Mouse (Mus musculus) neural tube, embryonic 12.5 days (tissue): ENCODE results near the gene D630039A03Rik. TPM values are rescaled to one million over a fixed set of nuclear protein-coding genes. Genes with fewer than 3 reads are reported as not detected.

Experiments
- ATAC-seq: fragments of 200-750 bp; cut with Nextera tagmentation; 2 replicates; pipeline ENCODE4 v1.8.0; 2017; ENCODE audit warnings: low read depth, mild to moderate bottlenecking, moderate TSS enrichment, moderate library complexity; ENCODE audit not compliant: low FRiP score
- H3K27ac ChIP-seq: fragments of 300-500 bp; sonication (generic); 2 replicates; pipeline ENCODE4 v1.5.1; 2016
- H3K27me3 ChIP-seq: fragments of 300-500 bp; sonication (generic); replicated peaks from 2 replicates; pipeline ENCODE4 v1.6.1; 2016; ENCODE audit warnings: mild to moderate bottlenecking
- H3K36me3 ChIP-seq: fragments of 300-500 bp; sonication (generic); 2 replicates; pipeline ENCODE4 v1.6.1; 2016; ENCODE audit warnings: mild to moderate bottlenecking
- H3K4me1 ChIP-seq: fragments of 300-500 bp; sonication (generic); 2 replicates; pipeline ENCODE4 v1.6.1; 2016
- H3K4me2 ChIP-seq: fragments of 300-500 bp; sonication (generic); replicated peaks from 2 replicates; pipeline ENCODE4 v1.6.1; 2016; ENCODE audit warnings: mild to moderate bottlenecking
- H3K4me3 ChIP-seq: fragments of 300-500 bp; sonication (generic); 2 replicates; pipeline ENCODE4 v1.5.1; 2016
- H3K9ac ChIP-seq: fragments of 300-500 bp; sonication (generic); 2 replicates; pipeline ENCODE4 v1.6.1; 2016; ENCODE audit warnings: mild to moderate bottlenecking
- H3K9me3 ChIP-seq: fragments of 300-500 bp; sonication (generic); 2 replicates; pipeline ENCODE4 v1.6.1; 2016; ENCODE audit warnings: mild to moderate bottlenecking
- WGBS: fragments of 180-500 bp; shearing (Covaris S2); methylation state at CpG from one replicate; pipeline ENCODE4 v1.1.7; 2016; 5-methylcytosine and 5-hydroxymethylcytosine counted together
- polyA plus RNA-seq: library from polyadenylated mRNA; unstranded; fragments of >200 nt; fragmentation: Nextera tagmentation; extraction: Ambion mirVana; gene quantifications from 2 replicates; pipeline ENCODE4 v1.2.1, GENCODE M21; 2016

The D630039A03Rik gene
- polyA plus RNA-seq, 1 experiment from 2014 or later = 0.52 TPM

DNA sequence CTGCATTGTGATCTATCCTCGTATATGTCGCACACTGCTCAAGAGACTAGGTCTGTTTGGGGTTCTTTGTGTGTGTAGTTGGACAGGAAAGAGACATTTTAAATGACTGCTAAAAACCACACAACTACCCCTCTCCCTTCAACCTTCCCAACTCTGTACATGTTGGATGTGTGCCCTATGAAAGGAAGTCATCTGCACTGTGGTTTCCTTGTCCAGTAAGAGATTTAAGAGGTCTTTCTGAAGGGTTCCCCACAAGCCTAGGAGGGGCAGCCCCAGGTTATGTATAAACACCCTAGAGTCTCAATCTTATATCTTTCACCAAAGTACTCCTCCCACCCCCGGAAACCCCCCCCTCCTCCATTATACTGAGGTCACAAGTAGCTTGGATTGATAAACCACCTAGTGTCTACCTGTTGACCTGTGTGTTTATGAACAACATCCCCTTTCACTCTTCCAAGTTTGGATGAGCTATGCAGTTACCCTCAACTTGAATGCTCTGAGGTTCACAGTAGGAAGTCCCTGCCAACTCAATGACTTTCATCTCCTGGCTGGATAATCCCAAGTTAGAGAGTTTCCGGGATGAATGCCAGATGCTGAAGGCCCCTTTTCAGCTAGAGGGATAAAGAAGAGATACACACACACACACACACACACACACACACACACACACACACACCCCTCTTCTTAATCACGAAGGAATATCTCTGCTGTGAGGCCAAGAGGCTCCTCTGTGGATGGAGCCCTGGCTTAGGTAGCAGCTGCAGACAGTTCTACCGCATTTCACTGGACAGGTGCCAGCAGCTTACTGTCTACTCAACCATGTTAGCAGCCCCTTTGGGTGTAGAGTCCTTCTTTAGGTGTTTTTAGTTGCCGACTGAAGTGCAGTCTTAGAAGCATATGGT is 32.3 kb downstream of the D630039A03Rik start:
- 85% methylated on average over 7 of the region's 7 CpGs for WGBS
- no peak for ATAC-seq
- H3K9ac ChIP-seq = no peak overlapping the region
- no peaks in the 10 kb centered on the region for H3K9me3 ChIP-seq
- H3K36me3 ChIP-seq = no peaks in the 10 kb centered on the region
- no peak overlapping the region for H3K4me2 ChIP-seq
- peaks cover 17% of the 10 kb centered on the region for H3K4me1 ChIP-seq
- no peaks in the 10 kb centered on the region for H3K27me3 ChIP-seq
- no peak overlapping the region for H3K4me3 ChIP-seq
- no peak overlapping the region for H3K27ac ChIP-seq

DNA sequence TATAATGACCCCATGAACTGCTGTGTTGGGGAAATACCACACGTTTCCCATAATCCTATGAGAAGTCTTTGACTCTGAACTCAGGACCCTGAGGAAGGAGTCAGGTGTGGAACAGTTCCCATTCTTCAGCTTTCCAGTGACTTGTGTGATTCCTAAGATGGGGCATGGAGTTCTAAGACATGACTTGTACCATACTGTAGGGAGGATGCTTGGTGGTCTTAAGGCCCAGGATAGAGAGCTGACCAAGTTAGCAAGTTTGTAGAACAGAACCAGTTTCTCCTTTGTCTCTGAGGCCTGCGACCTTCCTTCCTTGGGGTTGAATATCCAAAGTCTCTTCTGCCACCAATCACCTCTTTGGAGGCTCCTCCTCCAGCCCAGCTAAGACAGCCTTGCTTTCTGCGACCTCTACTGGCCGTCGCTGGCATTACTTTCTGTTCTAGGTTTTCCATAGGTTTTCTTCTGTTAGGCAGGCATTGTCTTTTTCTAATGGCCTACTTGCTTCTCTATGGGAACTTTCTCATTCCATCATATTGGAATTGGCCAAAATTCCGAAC is 36.2 kb downstream of the D630039A03Rik start:
- H3K4me2 ChIP-seq = no peak overlapping the region
- no peaks in the 10 kb centered on the region for H3K9me3 ChIP-seq
- no peaks in the 10 kb centered on the region for H3K27me3 ChIP-seq
- peak; percentile 58; the same call in 1 of the 2 replicates for ATAC-seq
- H3K4me1 ChIP-seq = peaks cover 4% of the 10 kb centered on the region; the same call in 1 of the 2 replicates
- no peak overlapping the region for H3K9ac ChIP-seq
- 14% methylated on average over 6 of the region's 6 CpGs for WGBS
- H3K4me3 ChIP-seq = no peak overlapping the region
- H3K36me3 ChIP-seq = no peaks in the 10 kb centered on the region
- no peak overlapping the region for H3K27ac ChIP-seq

DNA sequence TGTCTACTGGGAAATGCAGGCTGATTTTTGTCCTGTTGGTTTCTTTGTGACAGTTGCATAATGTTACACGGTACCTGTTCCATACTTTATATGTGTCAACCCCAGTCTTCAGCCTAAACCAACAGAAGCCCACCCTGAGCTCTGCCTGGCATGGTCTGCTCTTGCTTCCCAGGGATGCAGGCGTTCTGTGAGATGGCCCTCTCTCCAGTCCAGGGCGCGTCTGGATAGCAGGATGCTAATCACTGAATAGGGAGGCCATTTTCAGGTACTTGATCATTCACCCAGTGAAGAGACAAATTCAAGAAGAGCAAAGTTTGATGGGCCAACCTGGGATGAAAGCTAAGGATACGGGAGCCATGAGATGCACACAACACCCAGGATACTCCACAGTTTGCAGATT is 37.0 kb downstream of the D630039A03Rik start:
- WGBS = 90% methylated on average over 5 of the region's 5 CpGs
- ATAC-seq = no peak
- H3K27ac ChIP-seq = no peak overlapping the region
- H3K9ac ChIP-seq = no peak overlapping the region
- H3K9me3 ChIP-seq = no peaks in the 10 kb centered on the region
- H3K4me1 ChIP-seq = peaks cover 2% of the 10 kb centered on the region; the same call in 1 of the 2 replicates
- no peaks in the 10 kb centered on the region for H3K36me3 ChIP-seq
- H3K27me3 ChIP-seq = no peaks in the 10 kb centered on the region
- H3K4me3 ChIP-seq = no peak overlapping the region
- no peak overlapping the region for H3K4me2 ChIP-seq

DNA sequence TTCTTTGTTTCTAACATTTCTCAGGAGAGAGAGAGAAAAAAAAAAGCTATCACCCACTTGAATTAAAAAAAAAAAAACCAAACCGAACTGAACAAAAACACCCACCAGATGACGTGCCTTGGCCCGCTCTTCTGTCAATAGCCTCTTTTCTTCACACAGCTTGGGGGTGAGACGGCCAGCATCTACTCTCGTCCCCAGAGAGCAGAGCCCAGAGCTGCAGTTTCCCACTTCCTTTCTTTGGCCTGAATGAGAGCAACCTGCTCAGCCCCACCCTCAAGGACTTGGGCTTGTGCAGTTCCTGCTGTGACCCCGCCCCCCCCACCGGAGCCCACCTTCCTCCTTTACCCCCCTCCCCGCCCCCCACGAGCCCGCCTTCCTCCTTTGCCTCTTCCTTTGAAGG is 48.6 kb downstream of the D630039A03Rik start:
- Histone ChIP-seq H3K27ac (no peak overlapping the region), H3K27me3 (no peaks in the 10 kb centered on the region)
- WGBS = 44% methylated on average over 10 of the region's 10 CpGs

DNA sequence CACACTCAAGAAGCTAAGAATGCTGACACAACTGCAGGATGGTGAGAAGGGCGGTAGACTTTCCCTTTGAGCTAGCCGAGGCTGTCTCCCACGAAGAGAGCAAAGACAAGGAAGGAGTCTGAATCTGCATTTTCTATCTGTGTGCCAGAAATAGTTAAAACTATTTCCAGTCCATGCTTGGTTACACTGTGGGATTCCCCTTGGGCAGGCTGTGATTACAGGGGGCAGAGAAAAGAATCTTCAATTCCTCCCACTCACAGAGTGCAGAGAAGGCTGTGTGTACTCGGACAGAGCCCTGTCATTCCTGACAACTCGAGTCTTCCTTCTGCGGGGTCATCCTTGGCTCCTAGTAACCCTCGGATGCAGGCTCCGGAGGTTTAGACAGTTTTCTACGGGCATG is 49.1 kb downstream of the D630039A03Rik start:
- Histone ChIP-seq H3K4me3 (no peak overlapping the region), H3K9me3 (no peaks in the 10 kb centered on the region), H3K4me2 (0 out of 2 replicates have a peak overlapping the region, but pooled peaks have one; percentile 2), H3K4me1 (peaks cover 9% of the 10 kb centered on the region), H3K36me3 (no peaks in the 10 kb centered on the region), H3K27me3 (no peaks in the 10 kb centered on the region), H3K27ac (no peak overlapping the region), H3K9ac (no peak overlapping the region)
- WGBS = 65% methylated on average over 9 of the region's 9 CpGs
- ATAC-seq = no peak

More for the DNA sequence above, 48.6 kb downstream of the D630039A03Rik start:
- no peak overlapping the region for H3K4me2 ChIP-seq
- ATAC-seq = no peak
- H3K4me3 ChIP-seq = no peak overlapping the region
- no peaks in the 10 kb centered on the region for H3K9me3 ChIP-seq
- no peaks in the 10 kb centered on the region for H3K36me3 ChIP-seq
- no peak overlapping the region for H3K9ac ChIP-seq
- peaks cover 9% of the 10 kb centered on the region for H3K4me1 ChIP-seq

DNA sequence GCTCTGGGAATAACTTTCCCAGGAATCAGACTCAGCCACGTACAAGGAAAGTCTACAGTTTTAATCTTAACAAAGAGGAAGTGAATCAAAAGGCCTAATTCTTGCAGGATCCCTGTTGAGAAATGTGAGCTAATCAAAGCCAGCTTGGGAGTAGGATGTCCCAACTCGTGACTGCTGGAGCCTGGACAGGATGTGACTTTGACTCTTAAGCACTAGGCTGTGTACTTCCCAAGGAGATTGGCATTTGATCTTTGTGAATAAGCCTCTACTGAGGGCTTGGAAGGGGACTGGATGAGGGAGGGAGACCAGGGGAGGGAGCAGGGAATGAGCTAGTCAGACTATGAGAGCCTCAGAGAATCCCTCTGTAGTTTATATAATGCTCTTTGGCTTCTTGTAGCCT is 50.0 kb downstream of the D630039A03Rik start:
- no peak overlapping the region for H3K9ac ChIP-seq
- H3K36me3 ChIP-seq = no peaks in the 10 kb centered on the region
- H3K4me1 ChIP-seq = peaks cover 9% of the 10 kb centered on the region
- ATAC-seq = no peak
- H3K27me3 ChIP-seq = no peaks in the 10 kb centered on the region
- WGBS = 38% methylated on average over 2 of the region's 2 CpGs
- H3K4me2 ChIP-seq = no peak overlapping the region
- H3K9me3 ChIP-seq = no peaks in the 10 kb centered on the region
- H3K27ac ChIP-seq = no peak overlapping the region
- no peak overlapping the region for H3K4me3 ChIP-seq

DNA sequence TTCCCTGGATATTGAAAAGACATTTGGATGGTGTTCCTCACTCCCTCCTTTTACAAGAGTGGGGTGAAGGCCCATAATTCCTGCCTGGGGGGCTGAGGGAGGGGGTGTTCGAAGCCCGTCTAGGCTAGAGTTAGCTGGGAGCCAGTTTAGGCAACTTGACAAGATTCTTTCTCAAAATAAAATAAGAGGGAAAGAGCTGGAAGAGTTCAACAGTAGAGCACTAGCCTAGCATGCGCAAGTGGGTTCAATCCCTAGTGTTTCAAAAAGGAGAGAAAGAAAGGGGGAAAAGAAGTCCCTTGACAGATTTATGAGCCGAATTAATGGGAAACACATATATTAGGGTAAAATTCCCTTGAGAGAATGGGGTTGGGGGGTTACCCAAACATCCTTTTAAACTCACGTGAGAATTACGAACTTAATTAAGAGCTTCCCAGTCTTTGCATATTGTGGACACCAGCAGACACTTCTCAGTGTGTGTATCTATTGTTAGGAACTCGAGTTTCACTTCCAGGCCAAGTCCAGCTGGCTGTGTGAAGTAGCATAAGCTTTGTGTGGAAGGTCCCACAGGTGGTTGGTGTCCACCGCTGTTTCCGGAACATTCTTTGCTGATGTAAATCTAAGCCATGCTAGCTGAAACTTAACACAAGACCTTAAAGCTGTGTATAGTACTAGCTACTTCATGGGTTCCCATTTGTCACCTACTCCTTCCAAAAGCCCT is 53.7 kb downstream of the D630039A03Rik start:
- Histone ChIP-seq H3K9me3 (no peaks in the 10 kb centered on the region), H3K4me1 (peaks cover 6% of the 10 kb centered on the region), H3K9ac (no peak overlapping the region), H3K27me3 (no peaks in the 10 kb centered on the region), H3K36me3 (peaks cover 9% of the 10 kb centered on the region), H3K27ac (no peak overlapping the region), H3K4me3 (no peak overlapping the region), H3K4me2 (no peak overlapping the region)
- 63% methylated on average over 9 of the region's 9 CpGs for WGBS
- ATAC-seq = no peak

DNA sequence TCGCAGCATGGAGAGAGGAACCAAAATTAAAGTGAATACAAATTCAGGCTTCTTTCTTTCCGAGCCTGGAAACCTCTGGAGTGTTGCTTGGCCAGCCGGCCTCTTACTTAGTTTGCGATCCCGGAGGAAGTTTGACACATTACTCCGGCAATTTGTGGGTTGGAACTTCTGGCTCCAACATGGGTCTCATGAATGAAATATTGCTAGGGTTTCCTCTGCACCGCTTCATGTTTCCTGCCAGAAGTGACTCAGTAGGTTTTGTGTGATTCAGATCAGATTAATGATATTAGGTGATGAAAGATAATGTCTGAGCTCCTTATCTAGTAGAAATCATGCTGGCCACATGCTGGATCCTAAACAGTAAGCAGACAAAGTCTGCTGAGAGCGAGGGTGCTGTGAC is 54.2 kb downstream of the D630039A03Rik start:
- Histone ChIP-seq H3K4me1 (peaks cover 2% of the 10 kb centered on the region; the same call in 1 of the 2 replicates), H3K9me3 (no peaks in the 10 kb centered on the region), H3K27ac (no peak overlapping the region), H3K27me3 (no peaks in the 10 kb centered on the region), H3K36me3 (peaks cover 15% of the 10 kb centered on the region), H3K4me3 (no peak overlapping the region), H3K4me2 (no peak overlapping the region), H3K9ac (no peak overlapping the region)
- WGBS = 82% methylated on average over 8 of the region's 8 CpGs
- ATAC-seq = no peak

DNA sequence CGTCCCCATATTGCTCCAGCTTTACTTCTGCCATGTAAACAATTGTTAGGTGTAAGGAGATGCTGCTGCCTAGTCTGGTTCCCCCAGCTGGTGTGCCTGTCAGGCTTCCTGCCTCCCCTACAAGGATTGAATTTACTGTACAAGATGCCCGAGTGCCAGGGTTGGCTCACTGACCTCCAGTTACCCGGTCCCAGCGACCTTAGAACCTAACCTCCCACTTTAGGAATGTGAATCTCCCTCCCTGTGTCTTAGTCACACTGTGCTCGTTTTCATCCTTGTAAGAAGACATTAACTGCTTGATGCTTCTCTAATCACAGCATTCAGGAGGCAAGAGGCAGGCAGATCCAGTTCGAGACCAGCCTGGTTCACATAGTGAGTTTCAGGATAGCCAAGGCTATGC is 54.9 kb downstream of the D630039A03Rik start:
- ATAC-seq = no peak
- WGBS = 82% methylated on average over 6 of the region's 6 CpGs

DNA sequence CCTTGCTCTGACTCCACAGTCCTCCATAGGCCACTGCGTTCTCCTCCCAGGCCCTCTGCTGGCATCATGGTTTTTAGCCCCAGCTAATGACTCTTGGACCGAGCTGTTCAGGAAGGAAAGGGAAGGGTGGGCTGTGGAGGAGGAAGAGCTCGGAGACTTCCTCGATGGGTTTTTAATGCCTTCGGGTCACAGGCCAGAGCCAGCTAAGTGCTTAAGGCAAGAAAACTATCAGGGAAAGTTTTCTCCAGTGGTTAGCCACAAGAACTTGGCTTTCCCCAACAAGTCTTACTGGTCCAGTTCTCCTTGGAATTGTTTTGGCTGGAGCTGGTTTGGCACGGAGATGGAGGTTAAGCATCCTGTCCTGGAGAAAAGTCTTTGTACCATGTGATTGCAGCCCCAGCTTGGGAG is 55.9 kb downstream of the D630039A03Rik start:
- no peaks in the 10 kb centered on the region for H3K9me3 ChIP-seq
- H3K4me3 ChIP-seq = no peak overlapping the region
- H3K27me3 ChIP-seq = no peaks in the 10 kb centered on the region
- WGBS = 89% methylated on average over 6 of the region's 6 CpGs
- H3K36me3 ChIP-seq = peaks cover 31% of the 10 kb centered on the region
- no peak overlapping the region for H3K27ac ChIP-seq
- H3K9ac ChIP-seq = no peak overlapping the region
- no peak for ATAC-seq
- no peaks in the 10 kb centered on the region for H3K4me1 ChIP-seq
- no peak overlapping the region for H3K4me2 ChIP-seq

More for the DNA sequence above, 54.9 kb downstream of the D630039A03Rik start:
- Histone ChIP-seq H3K27me3 (no peaks in the 10 kb centered on the region), H3K4me1 (no peaks in the 10 kb centered on the region), H3K9me3 (no peaks in the 10 kb centered on the region), H3K4me3 (no peak overlapping the region), H3K27ac (no peak overlapping the region), H3K4me2 (no peak overlapping the region), H3K36me3 (peaks cover 22% of the 10 kb centered on the region), H3K9ac (no peak overlapping the region)
